7 mouse cellular contexts compared by ENCODE assay signal in genomic region chr3:137951302-137951701, GRCm38 (mm10). TPM values are rescaled to one million over a fixed set of nuclear protein-coding genes. Genes with fewer than 3 reads are reported as not detected.
DNase-seq lines count a peak whose midpoint lies in the region; ATAC-seq and TF ChIP-seq lines count a peak whose summit lies in the region.
"Not testable (repeated sequence)": the region's sequence is repeated elsewhere in the genome, so short reads cannot be mapped to it uniquely, and the experiment has no call there.

No protein-coding gene starts in this region.

- not testable (repeated sequence) for H3K79me2 ChIP-seq in CH12.LX (replicated peaks; ENCODE audit: control insufficient read depth, extremely low read depth, insufficient read depth, poor library complexity, severe bottlenecking)

- H3K36me3 ChIP-seq in CH12.LX (replicated peaks in 1 of 2; ENCODE audit: control insufficient read depth in 1 of 2, insufficient read depth in 1 of 2, low read length in 1 of 2): peaks cover 9 to 22% of the 10 kb centered on the region in 2 experiments
- H3K36me3 ChIP-seq in liver, embryonic 11.5 days (ENCODE audit: control insufficient read depth, insufficient read depth, low read length); lung, postnatal 0 days (ENCODE audit: insufficient read depth, low read length): not testable (repeated sequence)
- H3K36me3 ChIP-seq in liver, embryonic 13.5 days: peaks cover 17% of the 10 kb centered on the region
- peaks cover 18% of the 10 kb centered on the region; the same call in 1 of the 2 replicates for H3K36me3 ChIP-seq in liver, embryonic 15.5 days (replicated peaks)

- peak overlapping the region; percentile 97 for H3K27ac ChIP-seq in CH12.LX (ENCODE audit: insufficient read depth, low read depth)
- peak overlapping the region; percentile 97 for H3K27ac ChIP-seq in bone marrow macrophage, adult 2 months (ENCODE audit: insufficient read depth, low read depth, low read length)
- H3K27ac ChIP-seq in liver, embryonic 11.5 days (ENCODE audit: low read depth, low read length): peak overlapping the region; percentile 88; the same call in 1 of the 2 replicates
- H3K27ac ChIP-seq in liver, embryonic 13.5 days: peak overlapping the region; percentile 89; the same call in 1 of the 2 replicates
- H3K27ac ChIP-seq in liver, embryonic 15.5 days (replicated peaks): peak overlapping the region; percentile 85
- not testable (repeated sequence) for H3K27ac ChIP-seq in lung, postnatal 0 days (ENCODE audit: low read length)

- not testable (repeated sequence) for TF ChIP-seq EP300 in CH12.LX (IDR thresholded peaks at IDR 0.05; ENCODE audit: low read length); lung, postnatal 0 days (IDR thresholded peaks at IDR 0.05)

- not testable (repeated sequence) for H3K9me3 ChIP-seq in CH12.LX (replicated peaks; ENCODE audit: low read length); liver, embryonic 11.5 days (ENCODE audit: control insufficient read depth, low read length); liver, embryonic 13.5 days (replicated peaks); liver, embryonic 15.5 days (replicated peaks); lung, postnatal 0 days (ENCODE audit: low read length)

- not testable (repeated sequence) for H3K9ac ChIP-seq in CH12.LX (ENCODE audit: insufficient read depth, low read depth); liver, embryonic 11.5 days (ENCODE audit: low read depth, low read length); liver, embryonic 13.5 days; liver, embryonic 15.5 days; lung, postnatal 0 days (replicated peaks; ENCODE audit: low read depth)

- DNase-seq in CH12.LX (ENCODE audit: extremely low read depth); liver, embryonic 11.5 days (ENCODE audit: low spot score); liver, embryonic 13.5 days; lung, postnatal 0 days (ENCODE audit: low spot score): not testable (repeated sequence)
- DNase-seq in induced T-regulatory cell, adult 2 months (ENCODE audit: low read depth): peak; percentile 51

- peaks cover 49 to 98% of the 10 kb centered on the region in 2 experiments for H3K4me1 ChIP-seq in CH12.LX (ENCODE audit: control insufficient read depth in 1 of 2, insufficient read depth in 2 of 2)
- peaks cover 70% of the 10 kb centered on the region for H3K4me1 ChIP-seq in bone marrow macrophage, adult 2 months (ENCODE audit: control insufficient read depth, insufficient read depth, low read length)
- H3K4me1 ChIP-seq in liver, embryonic 11.5 days (replicated peaks; ENCODE audit: control insufficient read depth, insufficient read depth, low read length): peaks cover 70% of the 10 kb centered on the region
- H3K4me1 ChIP-seq in liver, embryonic 13.5 days (replicated peaks): peaks cover 94% of the 10 kb centered on the region
- H3K4me1 ChIP-seq in liver, embryonic 15.5 days (replicated peaks): peaks cover 89% of the 10 kb centered on the region
- H3K4me1 ChIP-seq in lung, postnatal 0 days (ENCODE audit: insufficient read depth, low read depth, low read length): not testable (repeated sequence)

- H3K4me3 ChIP-seq in CH12.LX (replicated peaks in 1 of 3; ENCODE audit: low read depth in 2 of 3, low read length in 2 of 3, poor library complexity in 1 of 3); bone marrow macrophage, adult 2 months (ENCODE audit: insufficient read depth, low read length); liver, embryonic 11.5 days (ENCODE audit: low read depth, low read length); liver, embryonic 13.5 days (replicated peaks); liver, embryonic 15.5 days (replicated peaks); lung, postnatal 0 days (ENCODE audit: low read depth, low read length): not testable (repeated sequence)

- not testable (repeated sequence) for ATAC-seq in liver, embryonic 11.5 days (replicated peaks; ENCODE audit: low FRiP score); liver, embryonic 13.5 days (ENCODE audit: low read depth); liver, embryonic 15.5 days (ENCODE audit: insufficient read depth); lung, postnatal 0 days

- dilution Hi-C loops in CH12.LX (cut with MboI; ENCODE audit: extremely low pct_ligation_motif_present, extremely low pct_unique_long_range_greater_than_20kb, low sequenced_read_pairs): not testable (repeated sequence)

- TF ChIP-seq POLR2A in CH12.LX (IDR thresholded peaks at IDR 0.05; ENCODE audit: low read depth, low read length); bone marrow macrophage, adult 2 months (IDR thresholded peaks at IDR 0.05; ENCODE audit: borderline replicate concordance, low read depth, low read length): not testable (repeated sequence)

- WGBS in liver, embryonic 11.5 days: 73% methylated on average over 3 of the region's 3 CpGs
- WGBS in liver, embryonic 13.5 days (ENCODE audit: insufficient replicate concordance): 66% methylated on average over 3 of the region's 3 CpGs
- whole genome bisulfite sequencing in liver, embryonic 15.5 days (ENCODE audit: insufficient replicate concordance): 64% methylated on average over 3 of the region's 3 CpGs
- 87% methylated on average over 3 of the region's 3 CpGs for WGBS in lung, postnatal 0 days

- not testable (repeated sequence) for H3K27me3 ChIP-seq in CH12.LX (replicated peaks); liver, embryonic 11.5 days (replicated peaks; ENCODE audit: control insufficient read depth, insufficient read depth, low read length); liver, embryonic 13.5 days; liver, embryonic 15.5 days; lung, postnatal 0 days (replicated peaks; ENCODE audit: insufficient read depth, low read length)

- in situ Hi-C loops in CH12.LX (cut with MboI; ENCODE audit: low pct_ligation_motif_present, low pct_unique_long_range_greater_than_20kb, low sequenced_read_pairs): loop anchor here (25.0 kb wide), 1 partner anchor 486 kb away; the partner anchor contains the start of gene Adh5

- not testable (repeated sequence) for TF ChIP-seq CTCF in CH12.LX (conservative IDR thresholded peaks at IDR 0.05 in 1 of 2, IDR thresholded peaks at IDR 0.05 in 1 of 2; ENCODE audit: low read depth in 2 of 2, low read length in 2 of 2); bone marrow macrophage, adult 2 months (IDR thresholded peaks at IDR 0.05; ENCODE audit: low read depth, low read length)
- 0 out of 2 replicates have a peak, but pooled peaks have one; percentile 4 for TF ChIP-seq CTCF in lung, postnatal 0 days (IDR thresholded peaks at IDR 0.05)

- not testable (repeated sequence) for H3K4me2 ChIP-seq in CH12.LX (ENCODE audit: insufficient read depth, low read depth, poor library complexity, severe bottlenecking); liver, embryonic 11.5 days; liver, embryonic 13.5 days; liver, embryonic 15.5 days; lung, postnatal 0 days (replicated peaks; ENCODE audit: low read depth, low read length)

- not testable (repeated sequence) for TF ChIP-seq RAD21 in CH12.LX (IDR thresholded peaks at IDR 0.05; ENCODE audit: low read depth, low read length)

RNA-seq across cellular contexts. Expression of gene Dapp1, which starts 30.0 kb away (rescaled TPM):
- total RNA-seq in CH12.LX (2012; rRNA removed) (55.5 and 63.6 TPM in 2 replicates), CH12.LX (2014; rRNA removed) (53.5 and 66.4 TPM in 2 replicates)
- 62.8 and 81.7 TPM in 2 replicates for polyA plus RNA-seq in CH12.LX (2012; ENCODE audit: insufficient read length, low read depth)
- 46.2 and 48.5 TPM in 2 replicates for polyA plus RNA-seq in bone marrow macrophage, adult 2 months (2012; ENCODE audit: insufficient read depth, insufficient read length, missing spikeins)
- polyA plus RNA-seq in liver, embryonic 11.5 days (2014; fragmentation: Nextera tagmentation; extraction: Ambion mirVana): 35.5 and 36.2 TPM in 2 replicates
- polyA plus RNA-seq in liver, embryonic 13.5 days (2015; fragmentation: Nextera tagmentation; extraction: Ambion mirVana): 14.0 and 20.3 TPM in 2 replicates
- polyA plus RNA-seq in liver, embryonic 15.5 days (2015; fragmentation: Nextera tagmentation; extraction: Ambion mirVana): 10.5 and 12.0 TPM in 2 replicates
- 7.9 and 8.9 TPM in 2 replicates for polyA plus RNA-seq in lung, postnatal 0 days (2015; fragmentation: Nextera tagmentation; extraction: Ambion mirVana)

RNA-seq across cellular contexts. Expression of gene Lamtor3, which starts 33.0 kb away (rescaled TPM):
- total RNA-seq in CH12.LX (2012; rRNA removed) (146 and 169 TPM in 2 replicates), CH12.LX (2014; rRNA removed) (245 and 260 TPM in 2 replicates)
- 147 and 155 TPM in 2 replicates for polyA plus RNA-seq in CH12.LX (2012; ENCODE audit: insufficient read length, low read depth)
- polyA plus RNA-seq in bone marrow macrophage, adult 2 months (2012; ENCODE audit: insufficient read depth, insufficient read length, missing spikeins): 104 and 110 TPM in 2 replicates
- 100 and 105 TPM in 2 replicates for polyA plus RNA-seq in liver, embryonic 11.5 days (2014; fragmentation: Nextera tagmentation; extraction: Ambion mirVana)
- polyA plus RNA-seq in liver, embryonic 13.5 days (2015; fragmentation: Nextera tagmentation; extraction: Ambion mirVana): 65.6 and 78.3 TPM in 2 replicates
- 52.1 and 53.8 TPM in 2 replicates for polyA plus RNA-seq in liver, embryonic 15.5 days (2015; fragmentation: Nextera tagmentation; extraction: Ambion mirVana)
- 114 and 122 TPM in 2 replicates for polyA plus RNA-seq in lung, postnatal 0 days (2015; fragmentation: Nextera tagmentation; extraction: Ambion mirVana)
